Mouse (Mus musculus) cerebellum, adult 2 months (tissue): ENCODE data around the gene Tiam1. TPM values are rescaled to one million over a fixed set of nuclear protein-coding genes. Genes with fewer than 3 reads are reported as not detected.

Experiments
- DNase-seq, 2 experiments: peaks; one replicate each; pipeline ENCODE4 v3.0.0; 2021
- H3K27ac ChIP-seq: fragments of 200-500 bp; 2 replicates; pipeline ENCODE4 v1.5.1; 2012; ENCODE audit warnings: low read length, control low read depth, inconsistent platforms; ENCODE audit not compliant: insufficient read depth
- H3K27me3 ChIP-seq: fragments of 200-500 bp; 2 replicates; pipeline ENCODE4 v1.6.1; 2012; ENCODE audit warnings: inconsistent platforms, mild to moderate bottlenecking, low read length, moderate library complexity; ENCODE audit not compliant: control insufficient read depth, insufficient read depth
- H3K4me1 ChIP-seq: fragments of 200-500 bp; 2 replicates; pipeline ENCODE4 v1.6.1; 2011; ENCODE audit warnings: low read length; ENCODE audit not compliant: control insufficient read depth, insufficient read depth
- H3K4me3 ChIP-seq: fragments of 200-500 bp; replicated peaks from 2 replicates; pipeline ENCODE3; 2011; ENCODE audit warnings: mild to moderate bottlenecking, low read depth, low read length, control low read depth; ENCODE audit not compliant: insufficient read depth
- CTCF ChIP-seq: fragments of 200-500 bp; IDR thresholded peaks from 2 replicates; pipeline ENCODE4 v1.5.1; 2011; ENCODE audit warnings: low read depth, mild to moderate bottlenecking, control low read depth, low read length, moderate library complexity, borderline replicate concordance; ENCODE audit not compliant: insufficient read depth
- POLR2A ChIP-seq: fragments of 200-500 bp; IDR thresholded peaks from 2 replicates; pipeline ENCODE4 v1.6.1; 2011; ENCODE audit warnings: low read length, control low read depth, borderline replicate concordance; ENCODE audit not compliant: insufficient read depth
- WGBS: fragments of 180-500 bp; shearing (Covaris S2); methylation state at CpG from one replicate; pipeline ENCODE4 v1.1.7; 2018; 5-methylcytosine and 5-hydroxymethylcytosine counted together
- polyA plus RNA-seq: library from polyadenylated mRNA; depleted of rRNA; stranded (reverse); fragments of >200 nt; gene quantifications from 2 replicates; pipeline ENCODE4 v1.2.3, GENCODE M21; 2012

Gene Tiam1
- polyA plus RNA-seq, 1 experiment: 73.6 TPM

GRCm38 (mm10) chr16:90052905-90053519 is 90.6 kb downstream of the Tiam1 start:
- DNase-seq: no peak
- H3K4me1 ChIP-seq: no peaks in the 10 kb centered on the region
- H3K27me3 ChIP-seq: no peaks in the 10 kb centered on the region
- 74% methylated on average over 14 of the region's 14 CpGs for WGBS
- H3K4me3 ChIP-seq: no peak overlapping the region
- H3K27ac ChIP-seq: no peak overlapping the region
- TF ChIP-seq POLR2A: no peak
- no peak for TF ChIP-seq CTCF

- WGBS: 75% methylated on average over 11 of the region's 11 CpGs
- H3K4me3 ChIP-seq: no peak overlapping the region
- TF ChIP-seq POLR2A: no peak
- no peak for TF ChIP-seq CTCF
- no peak overlapping the region for H3K27ac ChIP-seq
- H3K27me3 ChIP-seq: no peaks in the 10 kb centered on the region
- H3K4me1 ChIP-seq: no peaks in the 10 kb centered on the region
- DNase-seq: no peak
Observed at GRCm38 (mm10) chr16:90052409-90052808, 91.2 kb downstream of the Tiam1 start.

- Histone ChIP-seq H3K27ac (no peak overlapping the region), H3K4me3 (no peak overlapping the region), H3K27me3 (no peaks in the 10 kb centered on the region), H3K4me1 (no peaks in the 10 kb centered on the region)
- DNase-seq: no peak
- TF ChIP-seq POLR2A (no peak), CTCF (no peak)
- WGBS: 90% methylated on average over 7 of the region's 7 CpGs
Observed at GRCm38 (mm10) chr16:90051051-90051450, 92.5 kb downstream of the Tiam1 start.

GRCm38 (mm10) chr16:90047841-90048240 is 95.7 kb downstream of the Tiam1 start:
- 94% methylated on average over 6 of the region's 6 CpGs for WGBS
- Histone ChIP-seq H3K27me3 (no peaks in the 10 kb centered on the region), H3K27ac (no peak overlapping the region), H3K4me3 (no peak overlapping the region), H3K4me1 (no peaks in the 10 kb centered on the region)
- no peak for TF ChIP-seq POLR2A
- TF ChIP-seq CTCF: no peak
- DNase-seq: no peak

- TF ChIP-seq CTCF (no peak), POLR2A (no peak)
- Histone ChIP-seq H3K4me1 (peaks cover 1% of the 10 kb centered on the region; the same call in 1 of the 2 replicates), H3K27me3 (no peaks in the 10 kb centered on the region), H3K4me3 (no peak overlapping the region), H3K27ac (no peak overlapping the region)
- no peak for DNase-seq
- 64% methylated on average over 12 of the region's 12 CpGs for WGBS
Observed at GRCm38 (mm10) chr16:90046494-90047158, 96.9 kb downstream of the Tiam1 start.

GRCm38 (mm10) chr16:90045611-90046010 is 98.0 kb downstream of the Tiam1 start:
- H3K4me3 ChIP-seq: no peak overlapping the region
- no peak for TF ChIP-seq POLR2A
- TF ChIP-seq CTCF: no peak

GRCm38 (mm10) chr16:90044004-90044754 is 99.4 kb downstream of the Tiam1 start:
- no peak for DNase-seq
- H3K27me3 ChIP-seq: no peaks in the 10 kb centered on the region
- H3K4me1 ChIP-seq: peaks cover 3% of the 10 kb centered on the region; the same call in 1 of the 2 replicates
- WGBS: 91% methylated on average over 21 of the region's 21 CpGs
- TF ChIP-seq CTCF: no peak
- no peak for TF ChIP-seq POLR2A
- H3K27ac ChIP-seq: no peak overlapping the region
- H3K4me3 ChIP-seq: no peak overlapping the region

More at GRCm38 (mm10) chr16:90045611-90046010, 98.0 kb downstream of the Tiam1 start:
- DNase-seq: no peak
- peaks cover 3% of the 10 kb centered on the region; the same call in 1 of the 2 replicates for H3K4me1 ChIP-seq
- 95% methylated on average over 8 of the region's 8 CpGs for WGBS
- H3K27ac ChIP-seq: no peak overlapping the region
- no peaks in the 10 kb centered on the region for H3K27me3 ChIP-seq
